Mouse (Mus musculus) CH12.LX (cell line): ENCODE measurements around the gene Slc16a5. TPM values are rescaled to one million over a fixed set of nuclear protein-coding genes. Genes with fewer than 3 reads are reported as not detected.

ENCODE experiments used
- DNase-seq: peaks from one replicate; pipeline ENCODE4 v3.0.0-alpha.2; 2013; ENCODE audit errors: extremely low read depth
- H3K27ac ChIP-seq: 2 replicates; pipeline ENCODE4 v1.5.1; 2012; ENCODE audit warnings: low read depth, mild to moderate bottlenecking, control low read depth, moderate library complexity; ENCODE audit not compliant: insufficient read depth
- H3K27me3 ChIP-seq: replicated peaks from 2 replicates; pipeline ENCODE3; 2012; ENCODE audit warnings: inconsistent platforms
- H3K36me3 ChIP-seq, 2 experiments: replicated peaks in 1 of 2; 2 replicates each; pipeline versions ENCODE3 to v1.6.1; 2012; ENCODE audit warnings: inconsistent platforms in 1 of 2, low read length in 1 of 2, mild to moderate bottlenecking in 1 of 2, mixed read lengths in 1 of 2, moderate library complexity in 1 of 2; ENCODE audit not compliant: control insufficient read depth in 1 of 2, insufficient read depth in 1 of 2
- H3K4me1 ChIP-seq, 2 experiments: 2 replicates each; pipeline ENCODE4 v1.6.1; 2012; ENCODE audit warnings: inconsistent platforms in 1 of 2, moderate library complexity in 1 of 2; ENCODE audit not compliant: insufficient read depth in 2 of 2, control insufficient read depth in 1 of 2
- H3K4me2 ChIP-seq: 2 replicates; pipeline ENCODE4 v1.6.1; 2012; ENCODE audit warnings: low read depth, mild to moderate bottlenecking, control low read depth; ENCODE audit not compliant: poor library complexity, insufficient read depth, severe bottlenecking
- H3K4me3 ChIP-seq, 3 experiments: fragments of 150-350 bp in 1 of 3; sonication (generic) in 1 of 3; replicated peaks in 1 of 3; 2 replicates each; pipeline versions ENCODE3 to v1.5.1; 2011 to 2012; ENCODE audit warnings: low read depth in 2 of 3, low read length in 2 of 3, mild to moderate bottlenecking in 2 of 3, moderate library complexity in 2 of 3, control low read depth in 1 of 3, improper control_type of control experiment in 1 of 3, inconsistent platforms in 1 of 3, mixed read lengths in 1 of 3; ENCODE audit not compliant: poor library complexity in 1 of 3
- H3K79me2 ChIP-seq: replicated peaks from 2 replicates; pipeline ENCODE4 v1.6.1; 2012; ENCODE audit warnings: mild to moderate bottlenecking, moderate library complexity; ENCODE audit not compliant: control insufficient read depth, poor library complexity, insufficient read depth, severe bottlenecking; ENCODE audit errors: extremely low read depth
- H3K9ac ChIP-seq: 2 replicates; pipeline ENCODE4 v1.6.1; 2012; ENCODE audit warnings: low read depth, mild to moderate bottlenecking, control low read depth, moderate library complexity; ENCODE audit not compliant: insufficient read depth
- H3K9me3 ChIP-seq: replicated peaks from 2 replicates; pipeline ENCODE3; 2012; ENCODE audit warnings: low read length, inconsistent platforms, mixed read lengths
- CHD1 ChIP-seq: IDR thresholded peaks from 2 replicates; pipeline ENCODE4 v1.6.1; 2012; ENCODE audit warnings: low read depth, low read length, improper control_type of control experiment, inconsistent platforms
- E2F4 ChIP-seq: IDR thresholded peaks from 2 replicates; pipeline ENCODE4 v1.6.1; 2011; ENCODE audit warnings: low read depth, low read length, improper control_type of control experiment; ENCODE audit not compliant: insufficient replicate concordance
- ELF1 ChIP-seq: IDR thresholded peaks from 2 replicates; pipeline ENCODE4 v1.6.1; 2014; ENCODE audit warnings: low read depth, mild to moderate bottlenecking, inconsistent platforms, low read length, improper control_type of control experiment
- ETS1 ChIP-seq: conservative IDR thresholded peaks from 2 replicates; pipeline ENCODE4 v1.6.1; 2012; ENCODE audit warnings: low read depth, mild to moderate bottlenecking, inconsistent platforms, low read length, improper control_type of control experiment, moderate library complexity
- JUN ChIP-seq: IDR thresholded peaks from 2 replicates; pipeline ENCODE4 v1.6.1; 2011; ENCODE audit warnings: low read depth, mild to moderate bottlenecking, low read length, improper control_type of control experiment, moderate library complexity; ENCODE audit not compliant: insufficient read depth
- JUND ChIP-seq: conservative IDR thresholded peaks from 2 replicates; pipeline ENCODE4 v1.6.1; 2011; ENCODE audit warnings: low read depth, low read length, improper control_type of control experiment
- MAFK ChIP-seq: IDR thresholded peaks from 2 replicates; pipeline ENCODE4 v1.6.1; 2011; ENCODE audit warnings: low read length, improper control_type of control experiment; ENCODE audit not compliant: insufficient replicate concordance
- MAX ChIP-seq: IDR thresholded peaks from 2 replicates; pipeline ENCODE4 v1.6.1; 2011; ENCODE audit warnings: low read length, improper control_type of control experiment
- MAZ ChIP-seq: IDR thresholded peaks from 2 replicates; pipeline ENCODE4 v1.6.1; 2012; ENCODE audit warnings: low read depth, mild to moderate bottlenecking, inconsistent platforms, low read length, improper control_type of control experiment, moderate library complexity
- MXI1 ChIP-seq: IDR thresholded peaks from 2 replicates; pipeline ENCODE4 v1.6.1; 2011; ENCODE audit warnings: mild to moderate bottlenecking, low read depth, low read length, improper control_type of control experiment
- MYC ChIP-seq: IDR thresholded peaks from 2 replicates; pipeline ENCODE4 v1.6.1; 2011; ENCODE audit warnings: low read depth, mild to moderate bottlenecking, improper control_type of control experiment, low read length
- NELFE ChIP-seq: IDR thresholded peaks from 2 replicates; pipeline ENCODE4 v1.6.1; 2011; ENCODE audit warnings: low read depth, low read length, improper control_type of control experiment
- POLR2AphosphoS2 ChIP-seq: IDR thresholded peaks from 2 replicates; pipeline ENCODE4 v1.6.1; 2011; ENCODE audit warnings: low read depth, low read length, improper control_type of control experiment
- RAD21 ChIP-seq: IDR thresholded peaks from 2 replicates; pipeline ENCODE4 v1.6.1; 2011; ENCODE audit warnings: low read depth, mild to moderate bottlenecking, low read length, improper control_type of control experiment, moderate library complexity
- SIN3A ChIP-seq: IDR thresholded peaks from 2 replicates; pipeline ENCODE4 v1.6.1; 2012; ENCODE audit warnings: low read length, improper control_type of control experiment, inconsistent platforms
- SMC3 ChIP-seq: IDR thresholded peaks from 2 replicates; pipeline ENCODE4 v1.6.1; 2011; ENCODE audit warnings: low read depth, low read length, improper control_type of control experiment
- TBP ChIP-seq: conservative IDR thresholded peaks from 2 replicates; pipeline ENCODE4 v1.6.1; 2011; ENCODE audit warnings: low read depth, low read length, improper control_type of control experiment
- TCF12 ChIP-seq: IDR thresholded peaks from 2 replicates; pipeline ENCODE4 v1.6.1; 2014; ENCODE audit warnings: low read depth, mild to moderate bottlenecking, inconsistent platforms, low read length, improper control_type of control experiment
- USF2 ChIP-seq: conservative IDR thresholded peaks from 2 replicates; pipeline ENCODE4 v1.6.1; 2011; ENCODE audit warnings: low read depth, low read length, improper control_type of control experiment
- ZC3H11A ChIP-seq: IDR thresholded peaks from 2 replicates; pipeline ENCODE4 v1.6.1; 2012; ENCODE audit warnings: low read depth, mild to moderate bottlenecking, inconsistent platforms, low read length, improper control_type of control experiment
- ZMIZ1 ChIP-seq: IDR thresholded peaks from 2 replicates; pipeline ENCODE4 v1.6.1; 2012; ENCODE audit warnings: low read depth, mild to moderate bottlenecking, inconsistent platforms, low read length, improper control_type of control experiment
- dilution Hi-C: fragments of 300-500 bp; cut with MboI; formaldehyde crosslinking; loops from 2 replicates; pipeline ENCODE4 v1.14.3; 2020; ENCODE audit warnings: low sequenced_read_pairs; ENCODE audit not compliant: extremely low pct_unique_long_range_greater_than_20kb, extremely low pct_ligation_motif_present
- in situ Hi-C: fragments of 300-500 bp; cut with MboI; formaldehyde crosslinking; loops from 3 replicates; pipeline ENCODE4 v1.14.3; 2019; ENCODE audit warnings: low sequenced_read_pairs, low pct_ligation_motif_present, low pct_unique_long_range_greater_than_20kb, mixed read lengths
- polyA plus RNA-seq: library from polyadenylated mRNA; unstranded; fragments of >175 nt; gene quantifications from 2 replicates; pipeline ENCODE4 v1.2.1, GENCODE M21; 2012; ENCODE audit warnings: low read depth; ENCODE audit not compliant: insufficient read length
- total RNA-seq, 2 experiments: library from RNA; depleted of rRNA; stranded (reverse); fragments of 300-350 nt in 1 of 2; fragments of >200 nt in 1 of 2; gene quantifications; 2 replicates each; pipeline ENCODE4 v1.2.3; 2012 to 2014

The Slc16a5 gene
- total and polyA plus RNA-seq, 3 experiments, result 0.51 to 0.71 TPM; not detected in 1

- TF ChIP-seq MYC, result no peak
- TF ChIP-seq ETS1, result no peak
- TF ChIP-seq TBP, result no peak
- no peak for TF ChIP-seq SMC3
These were observed 40.3 kb upstream of the Slc16a5 start (continued) for GRCm38 (mm10) chr11:115421972-115422371.

- H3K27me3 ChIP-seq, result no peaks in the 10 kb centered on the region
- DNase-seq, result no peak
- peaks cover 16% of the 10 kb centered on the region for H3K79me2 ChIP-seq
- TF ChIP-seq MAFK (no peak), CHD1 (no peak), ZC3H11A (no peak), MAZ (no peak), MXI1 (no peak), JUN (no peak), POLR2AphosphoS2 (no peak), SIN3A (no peak), JUND (no peak), ETS1 (no peak), MAX (no peak), ZMIZ1 (no peak), TCF12 (no peak), USF2 (no peak), NELFE (no peak), ELF1 (no peak), E2F4 (no peak), RAD21 (no peak)
- H3K4me3 ChIP-seq, result no peak overlapping the region
- H3K4me1 ChIP-seq, result peaks cover 5 to 36% of the 10 kb centered on the region in 2 experiments
- H3K36me3 ChIP-seq, result peaks cover 3 to 54% of the 10 kb centered on the region in 2 experiments
- H3K27ac ChIP-seq, result no peak overlapping the region
- no peak overlapping the region for H3K4me2 ChIP-seq
- dilution Hi-C loops (no loop called here), in situ Hi-C loops (no loop called here)
- H3K9me3 ChIP-seq, result no peaks in the 10 kb centered on the region
- no peak overlapping the region for H3K9ac ChIP-seq
These were observed 39.2 kb upstream of the Slc16a5 start for GRCm38 (mm10) chr11:115423091-115423490.
